Mouse (Mus musculus): ENCODE results near the gene Gsdme.

DNA sequence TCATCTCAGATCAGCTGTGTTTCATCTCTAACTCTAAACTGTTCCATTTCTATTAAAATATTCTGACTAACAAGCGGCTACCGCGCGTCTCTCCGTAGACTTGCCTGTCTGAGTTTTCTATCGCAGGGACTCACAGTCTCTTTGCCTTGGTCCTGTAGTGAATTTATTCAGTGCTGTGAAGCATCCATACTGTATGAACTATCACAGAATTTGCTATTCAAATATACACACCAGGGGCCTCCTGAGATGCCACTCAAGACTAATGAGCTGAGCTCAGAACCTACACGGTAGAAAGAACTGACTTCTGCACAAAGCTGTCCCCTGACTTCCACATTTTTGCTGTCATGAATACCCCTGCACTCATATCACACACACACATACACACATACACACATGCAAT lies 37.5 kb upstream of the Gsdme start:
- TF ChIP-seq CTCF (IDR thresholded peaks at IDR 0.05; ENCODE audit: low read depth) (no peak), EP300 (IDR thresholded peaks at IDR 0.05; ENCODE audit: low read depth) (no peak)
